Mouse (Mus musculus): ENCODE results near the gene Tpte. TPM values are rescaled to one million over a fixed set of nuclear protein-coding genes. Genes with fewer than 3 reads are reported as not detected.

The Tpte gene
- polyA plus RNA-seq, 2 experiments from 2014 or later: not detected

DNA sequence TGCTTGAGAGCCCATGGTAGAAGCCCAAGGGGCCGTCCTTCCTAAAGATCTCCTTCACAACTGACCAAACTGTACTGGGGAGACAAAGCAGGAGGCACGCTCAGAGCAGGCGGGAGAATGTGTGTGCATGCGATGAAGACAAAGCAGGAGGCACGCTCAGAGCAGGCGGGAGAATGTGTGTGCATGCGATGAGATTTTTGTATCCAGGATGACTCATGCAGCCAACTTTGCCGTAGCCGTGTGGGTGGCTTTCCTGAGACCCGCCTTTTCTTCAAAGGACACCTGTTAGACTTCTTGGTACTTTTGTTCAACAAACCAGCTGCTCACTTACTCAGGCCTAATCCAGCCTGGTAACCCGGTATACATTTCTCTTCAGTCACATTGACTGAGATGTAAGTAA is 97.7 kb downstream of the Tpte start:
- ATAC-seq: no peak

DNA sequence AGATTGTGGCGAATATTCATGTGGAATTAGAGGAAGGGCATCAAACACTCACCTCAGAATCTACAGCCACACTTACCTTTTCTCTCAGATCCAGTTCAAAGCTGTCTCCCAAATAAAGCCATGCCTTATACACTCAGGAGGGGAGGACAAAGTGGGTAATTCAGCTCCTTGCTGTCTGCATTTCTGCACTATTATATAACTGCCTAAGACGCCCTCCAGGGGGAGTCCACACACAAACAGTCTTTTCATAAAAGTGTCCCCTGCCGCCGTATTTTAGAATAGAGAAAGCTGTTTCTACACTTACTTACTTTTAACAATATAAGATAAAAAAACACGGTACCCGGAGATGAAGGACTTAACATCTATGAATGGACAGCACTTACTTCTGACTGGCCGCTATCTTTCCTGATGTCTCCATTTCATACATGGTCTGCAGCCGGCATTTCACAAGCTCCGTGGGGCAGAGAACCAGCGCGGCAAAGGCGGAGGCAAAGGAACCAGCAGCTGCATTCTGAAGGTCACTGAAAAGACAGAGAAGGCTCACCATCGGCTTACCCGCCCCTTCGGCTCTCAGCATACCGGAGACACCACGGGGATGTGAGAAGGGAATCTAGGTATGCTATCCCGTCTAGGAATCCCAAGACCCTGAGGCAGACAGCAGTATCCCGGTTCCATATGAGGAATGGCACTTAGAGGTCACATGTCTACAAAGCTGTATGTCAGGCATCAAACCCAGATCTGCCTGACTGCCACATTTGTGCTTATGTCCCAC is 99.8 kb downstream of the Tpte start:
- ATAC-seq: no peak

DNA sequence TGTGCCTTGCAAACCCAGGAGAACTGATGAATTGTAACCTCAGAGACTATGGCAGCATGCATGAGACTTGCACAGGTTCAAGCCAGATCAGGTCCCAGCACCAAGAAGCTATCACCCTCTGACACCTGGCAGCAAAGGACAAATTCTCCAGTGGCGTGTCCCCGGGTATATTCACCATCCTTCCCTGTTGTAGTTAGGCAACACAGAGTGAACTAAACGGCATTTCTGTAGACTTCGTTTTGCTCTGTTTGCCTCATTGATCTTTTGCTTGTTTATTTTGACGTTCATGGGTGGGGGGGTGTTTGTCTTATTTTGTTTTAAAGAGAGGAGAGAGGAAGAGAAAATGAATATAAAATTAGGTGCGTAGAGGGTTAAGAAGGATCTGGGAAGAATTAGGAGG is 101.9 kb downstream of the Tpte start:
- ATAC-seq: no peak

DNA sequence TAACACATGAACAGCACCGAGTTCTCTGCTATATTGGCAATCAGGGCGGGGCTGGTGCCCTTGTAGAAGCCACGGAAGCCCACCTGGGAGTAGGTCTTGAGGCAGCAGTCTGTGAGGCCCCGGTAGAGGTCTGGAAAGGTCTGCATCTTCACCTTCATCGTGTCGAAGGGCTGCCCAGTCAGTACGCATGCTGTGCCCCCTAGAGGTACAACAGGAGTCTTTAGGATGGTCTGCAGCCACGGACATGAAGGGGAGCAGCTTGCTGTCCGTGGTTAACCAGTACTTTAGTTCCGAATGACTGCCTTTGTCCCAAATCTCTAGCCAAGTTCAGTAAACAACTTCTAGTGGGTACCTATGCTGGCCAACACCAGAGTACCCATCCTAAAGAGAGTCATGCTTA is 106.6 kb downstream of the Tpte start:
- no peak for ATAC-seq

DNA sequence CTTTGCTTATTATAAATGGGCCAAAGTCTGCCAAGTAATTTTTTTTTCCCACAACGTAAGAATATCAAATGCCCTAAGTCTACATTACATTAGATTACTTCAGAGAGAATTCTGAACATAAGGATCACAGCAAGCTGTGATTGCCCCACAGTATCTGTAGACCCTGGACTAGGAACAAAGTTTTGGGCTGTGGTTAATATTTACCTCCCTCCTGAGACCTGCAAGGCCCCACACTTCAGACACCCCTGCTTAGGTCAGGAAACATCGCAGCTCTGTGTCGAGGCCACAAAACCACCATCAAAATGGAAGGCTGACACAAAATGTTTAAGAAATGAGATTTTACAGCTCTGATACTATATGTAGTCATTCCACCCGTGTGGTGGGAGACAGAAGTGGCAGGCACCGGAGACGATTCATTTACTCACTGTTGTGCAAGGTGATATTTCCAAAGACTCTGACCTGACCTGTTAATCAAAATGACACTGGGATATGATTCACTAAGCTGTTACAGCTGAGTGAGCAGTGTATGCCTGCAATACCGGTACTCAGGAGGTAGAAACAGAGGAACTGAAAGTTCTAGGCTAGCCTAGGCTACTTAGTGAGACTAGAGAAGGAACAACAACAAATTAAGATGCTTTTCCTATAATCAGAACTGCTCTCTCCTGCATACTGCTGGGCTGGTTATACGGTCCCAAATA is 107.7 kb downstream of the Tpte start:
- no peak for ATAC-seq

GRCm38 (mm10) chr8:22394471-22394870 is 111.2 kb downstream of the Tpte start:
- no peak for ATAC-seq

DNA sequence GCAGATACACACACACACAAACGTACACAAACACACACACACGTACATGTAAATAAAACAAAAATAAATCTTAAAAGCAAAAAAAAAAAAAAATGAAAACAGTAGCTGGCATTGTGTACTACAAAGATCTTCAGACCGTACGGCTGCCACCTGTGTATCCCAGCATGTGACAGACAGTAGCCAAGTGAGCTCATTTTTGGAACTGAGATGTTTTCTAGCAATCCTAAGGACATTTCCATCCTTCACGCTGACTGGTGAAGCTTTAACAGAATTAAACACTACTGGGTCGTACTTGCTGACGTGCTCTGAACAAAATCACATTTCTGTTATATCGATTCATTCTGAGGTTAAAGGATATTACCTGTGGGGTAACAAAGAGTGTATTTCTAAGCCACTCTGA is 112.0 kb downstream of the Tpte start:
- ATAC-seq: no peak

- ATAC-seq: peak; percentile 9
These were observed 114.5 kb downstream of the Tpte start for GRCm38 (mm10) chr8:22397811-22398141.

DNA sequence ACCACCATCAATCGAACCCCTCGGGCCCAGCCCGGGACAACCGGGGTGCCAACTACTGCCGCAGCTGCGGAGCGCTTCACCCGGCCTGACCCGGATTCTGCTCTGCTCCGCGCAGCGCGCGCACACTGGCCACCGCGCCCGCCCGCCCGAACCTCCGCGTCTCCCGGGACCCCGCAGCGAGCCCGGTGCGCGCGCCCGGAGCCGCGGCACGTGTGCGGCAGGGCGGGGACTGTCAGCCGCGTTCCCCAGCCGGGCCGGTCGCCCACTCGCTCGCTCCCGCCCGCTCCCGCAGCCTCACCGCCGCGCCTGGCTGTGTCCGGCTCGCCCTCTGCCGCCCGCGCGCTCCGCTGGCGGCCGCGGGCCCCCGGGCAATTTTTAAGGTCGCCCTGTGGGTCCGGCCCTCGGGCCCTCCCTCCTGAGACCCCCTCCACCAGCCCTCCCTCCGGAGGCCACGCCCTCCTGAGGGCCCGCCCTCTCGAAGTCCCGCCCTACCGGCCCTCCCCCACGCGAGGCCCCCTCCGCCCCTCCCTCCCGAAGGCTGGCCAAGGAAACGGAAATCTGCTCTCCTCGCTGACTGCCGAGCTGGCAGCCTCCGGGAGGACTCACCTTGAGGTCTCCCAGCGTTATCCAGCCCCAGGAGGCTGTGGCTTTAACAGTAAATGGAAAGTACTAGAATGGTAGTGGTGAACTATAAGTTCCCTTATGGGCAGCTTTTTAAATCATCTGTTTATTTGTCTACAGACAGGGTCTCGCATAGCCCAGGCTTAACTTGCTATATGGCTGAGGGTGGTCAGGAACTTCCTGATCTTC is 115.1 kb downstream of the Tpte start, which contains the start of gene Slc25a15:
Gene Slc25a15, minus strand, starts transcription at position 456 of the 810 bp plus-strand sequence.
- ATAC-seq: peak; percentile 84

GRCm38 (mm10) chr8:22399285-22399880 is 116.1 kb downstream of the Tpte start:
- ATAC-seq: no peak

GRCm38 (mm10) chr8:22400593-22400992 is 117.4 kb downstream of the Tpte start:
- ATAC-seq: no peak

DNA sequence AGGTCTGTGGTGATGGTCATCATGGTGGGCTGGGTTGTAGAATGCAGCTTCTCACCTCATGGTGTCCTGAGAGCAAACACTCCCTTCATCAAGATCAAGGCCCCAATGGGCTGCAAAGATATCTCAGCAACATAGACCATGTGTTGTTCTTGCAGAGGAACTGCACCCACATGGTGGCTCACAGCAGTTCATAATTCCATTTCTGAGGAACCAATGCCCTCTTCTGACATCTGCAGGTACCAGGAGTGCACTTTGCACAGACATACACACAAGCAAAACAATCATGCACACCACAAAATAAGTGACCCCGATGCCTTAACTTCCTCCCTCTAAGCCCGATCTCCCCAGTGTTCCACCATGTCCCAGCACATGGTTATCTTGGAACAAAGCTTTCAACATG is 120.0 kb downstream of the Tpte start:
- no peak for ATAC-seq

- ATAC-seq: peak; percentile 82
These were observed 122.5 kb downstream of the Tpte start for GRCm38 (mm10) chr8:22405733-22406132.

DNA sequence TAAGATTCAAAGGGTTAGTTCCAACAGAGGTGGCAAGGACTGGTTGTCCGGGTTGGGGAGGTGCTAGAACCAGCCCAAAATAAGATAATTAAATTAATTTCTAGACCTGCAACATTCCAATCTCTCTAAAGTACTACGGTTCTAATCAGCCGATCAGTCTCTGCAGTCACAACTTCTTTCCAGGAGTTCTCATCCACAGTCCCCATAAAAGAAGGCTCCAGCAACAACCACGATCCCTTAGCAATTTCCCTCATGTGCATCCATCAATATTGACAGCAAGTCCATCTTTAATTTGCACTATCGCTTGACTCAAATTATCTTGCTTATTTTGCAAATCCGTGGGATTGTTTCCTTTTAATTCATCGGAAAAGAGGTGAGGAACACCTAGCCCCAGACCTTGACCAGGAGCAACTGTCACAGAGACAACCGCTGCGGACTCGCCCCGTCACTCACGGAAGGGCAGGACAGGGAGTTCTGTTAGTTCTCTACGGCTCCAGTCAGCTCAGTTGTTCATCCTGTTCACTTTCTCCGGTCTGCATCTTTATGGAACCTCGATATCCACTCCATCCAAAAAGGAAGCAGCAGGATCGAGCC is 127.5 kb downstream of the Tpte start:
- no peak for ATAC-seq

GRCm38 (mm10) chr8:22411282-22411702 is 128.1 kb downstream of the Tpte start, which contains the start of gene Mrps31:
TSS of gene Mrps31 (plus strand) at chr8:22411361.
- peak; percentile 86 for ATAC-seq

DNA sequence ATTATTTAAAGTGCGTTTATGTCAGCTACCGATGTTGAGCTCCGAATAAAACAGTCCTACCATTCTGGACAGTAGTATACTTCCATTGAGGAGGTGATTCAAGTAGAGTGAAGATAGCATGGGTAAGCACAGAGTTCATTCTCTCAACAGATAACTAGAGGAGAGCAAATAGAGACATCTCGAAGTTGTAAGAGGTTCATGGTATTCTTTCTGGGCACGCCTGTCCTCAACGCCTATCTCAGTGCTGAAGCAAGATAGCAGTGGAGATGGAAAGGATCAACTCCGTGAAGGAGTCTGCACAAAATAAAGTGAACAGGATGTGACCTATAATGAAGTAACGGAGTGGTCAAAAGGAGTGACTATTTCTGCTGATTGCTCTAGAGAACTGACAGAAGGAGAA is 128.7 kb downstream of the Tpte start:
- ATAC-seq: no peak

Other genes with a start within 250 kb of the Tpte start
- gene Atp7b, start 223.1 kb upstream of the Tpte start, polyA plus RNA-seq (2017; shearing (Covaris generic)): not detected
- gene Alg11, start 222.7 kb upstream of the Tpte start, polyA plus RNA-seq (2017; shearing (Covaris generic)): 10 to 100 TPM; 19.7 to 20.2 TPM
- under 1 TPM in 1 of 2 experiments, not detected in 1; 0.22 TPM for gene Nek5, start 158.4 kb upstream of the Tpte start, polyA plus RNA-seq (2017; shearing (Covaris generic))
- gene Nek3, start 117.0 kb upstream of the Tpte start, polyA plus RNA-seq (2017; shearing (Covaris generic)): 1 to 10 TPM; 4.6 to 6.1 TPM
- 10 to 100 TPM; 13.3 to 14.9 TPM for gene Ckap2, start 97.6 kb upstream of the Tpte start, polyA plus RNA-seq (2017; shearing (Covaris generic))
- gene Vps36, start 90.6 kb upstream of the Tpte start, polyA plus RNA-seq (2017; shearing (Covaris generic)): 10 to 100 TPM; 30.5 to 41.2 TPM
- gene Thsd1, start 56.1 kb upstream of the Tpte start, polyA plus RNA-seq (2017; shearing (Covaris generic)): under 1 TPM in 1 of 2 experiments, not detected in 1; 0.10 TPM
- gene Slc25a15, start 115.2 kb downstream of the Tpte start, polyA plus RNA-seq (2017; shearing (Covaris generic)): 1 to 10 TPM; 2.9 to 3.8 TPM
- gene Mrps31, start 127.9 kb downstream of the Tpte start, polyA plus RNA-seq (2017; shearing (Covaris generic)): 10 to 100 TPM; 21.4 to 22.8 TPM

Data from activated CD4-positive, CD25-positive, alpha-beta regulatory T cell, adult 4 months (primary cell).